Mouse (Mus musculus) myocyte (in vitro differentiated cells): Measurements from ENCODE around the gene Olfr1028. TPM values are rescaled to one million over a fixed set of nuclear protein-coding genes. Genes with fewer than 3 reads are reported as not detected.

ENCODE experiments used
- H3K27me3 ChIP-seq: one replicate; pipeline ENCODE4 v1.6.1; 2011; ENCODE audit not compliant: control insufficient read depth, insufficient read depth, insufficient read length
- H3K36me3 ChIP-seq: one replicate; pipeline ENCODE4 v1.6.1; 2011; ENCODE audit not compliant: control insufficient read depth, insufficient read depth
- H3K4me2 ChIP-seq: one replicate; pipeline ENCODE4 v1.6.1; 2011; ENCODE audit warnings: low read depth, control low read depth
- H3K4me3 ChIP-seq: one replicate; pipeline ENCODE4 v1.5.1; 2011; ENCODE audit warnings: mild to moderate bottlenecking, control low read depth, moderate library complexity
- H3K79me2 ChIP-seq: one replicate; pipeline ENCODE4 v1.6.1; 2011; ENCODE audit not compliant: control insufficient read depth, insufficient read depth
- H3ac ChIP-seq: one replicate; pipeline ENCODE4 v1.6.1; 2011; ENCODE audit not compliant: control insufficient read depth, insufficient read length
- CEBPB ChIP-seq: IDR thresholded peaks from 2 replicates; pipeline ENCODE4 v1.6.1; 2011; ENCODE audit warnings: mild to moderate bottlenecking, moderate library complexity; ENCODE audit not compliant: poor library complexity, insufficient read depth, severe bottlenecking
- E2F4 ChIP-seq: IDR thresholded peaks from one replicate; pipeline ENCODE4 v1.6.1; 2011; ENCODE audit warnings: mild to moderate bottlenecking, control low read depth, moderate library complexity; ENCODE audit not compliant: insufficient read depth
- MAX ChIP-seq: IDR thresholded peaks from one replicate; pipeline ENCODE4 v1.6.1; 2011; ENCODE audit warnings: low read depth, mild to moderate bottlenecking, control low read depth
- MYOD1 ChIP-seq, 3 experiments: IDR thresholded peaks; one replicate each; pipeline ENCODE4 v1.6.1; 2011; ENCODE audit warnings: control low read depth in 2 of 3, low read depth in 2 of 3, mild to moderate bottlenecking in 2 of 3, moderate library complexity in 1 of 3; ENCODE audit not compliant: insufficient read length in 2 of 3, control insufficient read depth in 1 of 3
- MYOG ChIP-seq, 3 experiments: IDR thresholded peaks; one replicate each; pipeline ENCODE4 v1.6.1; 2011; ENCODE audit warnings: control low read depth in 2 of 3, low read depth in 2 of 3, mild to moderate bottlenecking in 2 of 3; ENCODE audit not compliant: insufficient read length in 2 of 3, control insufficient read depth in 1 of 3, insufficient read depth in 1 of 3
- POLR2A ChIP-seq: IDR thresholded peaks from one replicate; pipeline ENCODE4 v1.6.1; 2011; ENCODE audit warnings: low read depth, mild to moderate bottlenecking, control low read depth, moderate library complexity; ENCODE audit not compliant: insufficient read length
- POLR2AphosphoS2 ChIP-seq: IDR thresholded peaks from one replicate; pipeline ENCODE4 v1.6.1; 2011; ENCODE audit warnings: low read depth, control low read depth; ENCODE audit not compliant: insufficient read length
- REST ChIP-seq: IDR thresholded peaks from one replicate; pipeline ENCODE4 v1.6.1; 2011; ENCODE audit warnings: mild to moderate bottlenecking, control low read depth, moderate library complexity; ENCODE audit not compliant: insufficient read depth, insufficient read length
- SRF ChIP-seq: IDR thresholded peaks from one replicate; pipeline ENCODE4 v1.6.1; 2011; ENCODE audit warnings: low read depth; ENCODE audit not compliant: control insufficient read depth, insufficient read length
- TCF12 ChIP-seq: IDR thresholded peaks from one replicate; pipeline ENCODE4 v1.6.1; 2011; ENCODE audit warnings: mild to moderate bottlenecking, control low read depth; ENCODE audit not compliant: poor library complexity, insufficient read depth, severe bottlenecking
- TCF3 ChIP-seq: IDR thresholded peaks from one replicate; pipeline ENCODE4 v1.6.1; 2011; ENCODE audit warnings: low read depth, control low read depth; ENCODE audit not compliant: insufficient read length
- USF1 ChIP-seq: IDR thresholded peaks from one replicate; pipeline ENCODE4 v1.6.1; 2011; ENCODE audit warnings: low read depth, mild to moderate bottlenecking, control low read depth, moderate library complexity
- polyA plus RNA-seq: library from polyadenylated mRNA; unstranded; fragments of >200 nt; fragmentation: generic; extraction: Trizol; gene quantifications from one replicate; pipeline ENCODE4 v1.2.1, GENCODE M21; 2012; ENCODE audit warnings: missing spikeins

Olfr1028 gene
- polyA plus RNA-seq, 1 experiment, result not detected

GRCm38 (mm10) chr2:85973595-85973994 lies 23.4 kb downstream of the Olfr1028 start, which contains the start of gene Olfr1029:
Olfr1029 (plus strand) TSS chr2:85973895.
- Histone ChIP-seq H3K79me2 (no peaks in the 10 kb centered on the region), H3K36me3 (no peaks in the 10 kb centered on the region), H3K4me3 (no peak within 1 kb of the TSS), H3ac (no peak within 1 kb of the TSS), H3K4me2 (no peak within 1 kb of the TSS), H3K27me3 (no peaks in the 10 kb centered on the region)
- TF ChIP-seq USF1 (no peak), MYOD1 (IDR thresholded peaks at IDR 0.05; ENCODE audit: control insufficient read depth in 1 of 3, insufficient read length in 2 of 3, low read depth in 2 of 3) (no peak), MAX (no peak), TCF3 (no peak)

GRCm38 (mm10) chr2:85978976-85979375 lies 28.7 kb downstream of the Olfr1028 start, which contains the start of gene Olfr1030:
Olfr1030 (plus strand) TSS chr2:85979276.
- H3K4me3 ChIP-seq, result no peak within 1 kb of the TSS
- H3K36me3 ChIP-seq, result no peaks in the 10 kb centered on the region
- TF ChIP-seq SRF, result no peak
- no peak for TF ChIP-seq MYOD1 (IDR thresholded peaks at IDR 0.05; ENCODE audit: control insufficient read depth in 1 of 3, insufficient read length in 2 of 3, low read depth in 2 of 3)
- no peak for TF ChIP-seq CEBPB
- TF ChIP-seq TCF12, result no peak
- no peak for TF ChIP-seq TCF3
- TF ChIP-seq MAX, result no peak
- TF ChIP-seq E2F4, result no peak
- no peak for TF ChIP-seq USF1
- no peak for TF ChIP-seq MYOG (IDR thresholded peaks at IDR 0.05; ENCODE audit: control insufficient read depth in 1 of 3, insufficient read depth in 1 of 3, insufficient read length in 2 of 3, low read depth in 2 of 3)
- no peak within 1 kb of the TSS for H3ac ChIP-seq
- H3K27me3 ChIP-seq, result no peaks in the 10 kb centered on the region
- H3K4me2 ChIP-seq, result no peak within 1 kb of the TSS
- H3K79me2 ChIP-seq, result no peaks in the 10 kb centered on the region

- TF ChIP-seq TCF3 (no peak), MAX (no peak), CEBPB (no peak), MYOD1 (IDR thresholded peaks at IDR 0.05; ENCODE audit: control insufficient read depth in 1 of 3, insufficient read length in 2 of 3, low read depth in 2 of 3) (no peak), USF1 (no peak), MYOG (IDR thresholded peaks at IDR 0.05; ENCODE audit: control insufficient read depth in 1 of 3, insufficient read depth in 1 of 3, insufficient read length in 2 of 3, low read depth in 2 of 3) (no peak), REST (no peak), TCF12 (no peak), POLR2AphosphoS2 (no peak), SRF (no peak), POLR2A (no peak), E2F4 (no peak)
- Histone ChIP-seq H3K79me2 (no peaks in the 10 kb centered on the region), H3ac (no peak within 1 kb of the TSS), H3K4me2 (no peak within 1 kb of the TSS), H3K27me3 (no peaks in the 10 kb centered on the region), H3K36me3 (no peaks in the 10 kb centered on the region), H3K4me3 (no peak within 1 kb of the TSS)
Measured at GRCm38 (mm10) chr2:85990004-85990403, 39.8 kb downstream of the Olfr1028 start, which contains the start of gene Olfr1031. Olfr1031 (plus strand) TSS chr2:85990304.

Other genes starting within 250 kb of the Olfr1028 start
- gene Olfr1009, start 235.0 kb upstream of the Olfr1028 start, polyA plus RNA-seq, result not detected
- not detected for gene Olfr1012, start 187.7 kb upstream of the Olfr1028 start, polyA plus RNA-seq
- gene Olfr1013, start 183.3 kb upstream of the Olfr1028 start, polyA plus RNA-seq, result not detected
- not detected for gene Olfr1014, start 177.7 kb upstream of the Olfr1028 start, polyA plus RNA-seq
- not detected for gene Olfr1015, start 168.4 kb upstream of the Olfr1028 start, polyA plus RNA-seq
- not detected for gene Olfr1016, start 147.9 kb upstream of the Olfr1028 start, polyA plus RNA-seq
- not detected for gene Olfr1018, start 132.0 kb upstream of the Olfr1028 start, polyA plus RNA-seq
- gene Olfr1019, start 105.0 kb upstream of the Olfr1028 start, polyA plus RNA-seq, result not detected
- not detected for gene Olfr1020, start 103.4 kb upstream of the Olfr1028 start, polyA plus RNA-seq
- not detected for gene Olfr1022, start 81.8 kb upstream of the Olfr1028 start, polyA plus RNA-seq
- not detected for gene Olfr1023, start 64.8 kb upstream of the Olfr1028 start, polyA plus RNA-seq
- gene Olfr1024, start 45.4 kb upstream of the Olfr1028 start, polyA plus RNA-seq, result not detected
- gene Olfr1025-ps1, start 35.2 kb upstream of the Olfr1028 start, polyA plus RNA-seq, result not detected
- not detected for gene Olfr1026, start 28.9 kb upstream of the Olfr1028 start, polyA plus RNA-seq
- not detected for gene Olfr1029, start 23.5 kb downstream of the Olfr1028 start, polyA plus RNA-seq
- not detected for gene Olfr1030, start 28.8 kb downstream of the Olfr1028 start, polyA plus RNA-seq
- gene Olfr1031, start 39.9 kb downstream of the Olfr1028 start, polyA plus RNA-seq, result not detected
- gene Olfr1032, start 55.1 kb downstream of the Olfr1028 start, polyA plus RNA-seq, result not detected
- not detected for gene Olfr1033, start 70.2 kb downstream of the Olfr1028 start, polyA plus RNA-seq
- gene Olfr1034, start 95.4 kb downstream of the Olfr1028 start, polyA plus RNA-seq, result not detected
- not detected for gene Olfr1036, start 123.6 kb downstream of the Olfr1028 start, polyA plus RNA-seq
- not detected for gene Olfr1037, start 136.9 kb downstream of the Olfr1028 start, polyA plus RNA-seq
- gene Olfr1039, start 185.5 kb downstream of the Olfr1028 start, polyA plus RNA-seq, result not detected
- not detected for gene Olfr1040, start 196.3 kb downstream of the Olfr1028 start, polyA plus RNA-seq
- not detected for gene Olfr1042, start 211.4 kb downstream of the Olfr1028 start, polyA plus RNA-seq
- gene Olfr1043, start 217.1 kb downstream of the Olfr1028 start, polyA plus RNA-seq, result not detected
- not detected for gene Olfr1044, start 227.4 kb downstream of the Olfr1028 start, polyA plus RNA-seq
- not detected for gene Olfr52, start 235.2 kb downstream of the Olfr1028 start, polyA plus RNA-seq